Comparison of ENCODE assay signal across 15 mouse cellular contexts in the genomic region with DNA sequence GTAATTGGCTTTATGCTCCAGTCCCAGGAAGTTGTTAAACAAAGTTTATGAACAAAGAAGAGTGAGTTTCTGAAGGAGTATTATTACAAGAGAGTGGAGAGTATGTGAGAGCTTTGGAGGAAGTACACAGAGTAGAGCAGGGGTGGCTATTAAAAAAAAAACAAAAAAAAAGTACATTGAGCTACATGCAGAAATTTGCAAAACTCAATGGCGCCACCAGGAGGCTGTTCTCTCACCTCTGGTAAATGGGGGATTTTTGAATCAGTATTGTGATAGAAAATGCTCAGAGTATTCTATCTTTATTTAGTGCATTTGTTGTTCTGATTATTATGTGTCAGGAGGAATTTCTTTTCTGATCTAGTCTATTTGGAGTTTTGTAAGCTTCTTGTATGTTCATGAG.
DNase-seq lines count a peak whose midpoint lies in the region; ATAC-seq and TF ChIP-seq lines count a peak whose summit lies in the region.
"Had no signal": no experiment of that assay in that cellular context is flagged by ENCODE, and none has a peak within 500 bp of the region (broad histone marks: within the 10 kb centered on the region; RNA-seq: fewer than 3 reads in every experiment).

No protein-coding gene starts in this region.

- H3K9me3 ChIP-seq in hindbrain, embryonic 11.5 days (ENCODE audit: control insufficient read depth, low read length) = no peaks in the 10 kb centered on the region
- no peaks in the 10 kb centered on the region for H3K9me3 ChIP-seq in hindbrain, embryonic 14.5 days (ENCODE audit: control insufficient read depth, low read length)
- no peaks in the 10 kb centered on the region for H3K9me3 ChIP-seq in MEL (replicated peaks; ENCODE audit: insufficient read depth, low read length)
- H3K9me3 ChIP-seq: forebrain, embryonic 15.5 days; hindbrain, embryonic 15.5 days; midbrain, embryonic 12.5 days had no signal

- TF ChIP-seq EP300 in MEL (IDR thresholded peaks at IDR 0.05; ENCODE audit: low read depth in 1 of 2, low read length in 2 of 2) = no peak

- no peak overlapping the region for H3K4me3 ChIP-seq in hindbrain, embryonic 11.5 days (ENCODE audit: low read depth, low read length)
- no peak overlapping the region for H3K4me3 ChIP-seq in hindbrain, embryonic 14.5 days (replicated peaks; ENCODE audit: low read length)
- no peak overlapping the region for H3K4me3 ChIP-seq in left cerebral cortex, adult 2 months
- H3K4me3 ChIP-seq in MEL (ENCODE audit: control insufficient read depth in 1 of 2, insufficient read depth in 1 of 2, low read depth in 2 of 2, low read length in 2 of 2) = no peak overlapping the region
- H3K4me3 ChIP-seq: erythroblast, embryonic 14.5 days; forebrain, embryonic 15.5 days; hindbrain, embryonic 15.5 days; midbrain, embryonic 12.5 days; myocyte had no signal

- intact Hi-C loops in left cerebral cortex, adult 2 months (cut with DNase I) = no loop called here

- DNase-seq in hindbrain, embryonic 11.5 days (ENCODE audit: low spot score) = peak; percentile 31
- DNase-seq in hindbrain, embryonic 14.5 days (ENCODE audit: low spot score) = no peak
- DNase-seq in left cerebral cortex, adult 2 months (ENCODE audit: extremely low spot score in 1 of 2, low spot score in 2 of 2) = no peak
- no peak for DNase-seq in left cerebral cortex, adult 11 months (ENCODE audit: low spot score)
- DNase-seq in 416B (ENCODE audit: low read depth) = peak; percentile 81
- DNase-seq in MEL (ENCODE audit: low read depth, low spot score) = peak; percentile 81
- DNase-seq: cerebellum, adult 2 months; heart, adult 11 months; lung, postnatal 36 days had no signal

- H3K4me2 ChIP-seq in hindbrain, embryonic 11.5 days (replicated peaks; ENCODE audit: low read depth, low read length) = no peak overlapping the region
- H3K4me2 ChIP-seq in hindbrain, embryonic 14.5 days (replicated peaks) = no peak overlapping the region
- H3K4me2 ChIP-seq: forebrain, embryonic 15.5 days; hindbrain, embryonic 15.5 days; midbrain, embryonic 12.5 days had no signal

- H3K27ac ChIP-seq in hindbrain, embryonic 11.5 days (ENCODE audit: low read depth, low read length) = no peak overlapping the region
- no peak overlapping the region for H3K27ac ChIP-seq in hindbrain, embryonic 14.5 days
- no peak overlapping the region for H3K27ac ChIP-seq in left cerebral cortex, adult 2 months
- no peak overlapping the region for H3K27ac ChIP-seq in MEL (ENCODE audit: control insufficient read depth, low read depth, low read length)
- H3K27ac ChIP-seq: forebrain, embryonic 15.5 days; hindbrain, embryonic 15.5 days; midbrain, embryonic 12.5 days had no signal

- no peak for ATAC-seq in hindbrain, embryonic 11.5 days (ENCODE audit: low FRiP score)
- ATAC-seq in hindbrain, embryonic 14.5 days (ENCODE audit: low FRiP score) = no peak
- no peak for ATAC-seq in inflammation-experienced regulatory T-cells, adult 6 months
- ATAC-seq: forebrain, embryonic 15.5 days had no signal

- peak; percentile 86 for TF ChIP-seq RAD21 in MEL (IDR thresholded peaks at IDR 0.05; ENCODE audit: low read depth, low read length)

- no peaks in the 10 kb centered on the region for H3K27me3 ChIP-seq in hindbrain, embryonic 11.5 days (ENCODE audit: control insufficient read depth, insufficient read depth, low read length)
- no peaks in the 10 kb centered on the region for H3K27me3 ChIP-seq in hindbrain, embryonic 14.5 days (ENCODE audit: control insufficient read depth, insufficient read depth, low read length)
- H3K27me3 ChIP-seq in MEL (ENCODE audit: control insufficient read depth in 1 of 2, insufficient read depth in 2 of 2, low read length in 2 of 2) = no peaks in the 10 kb centered on the region
- H3K27me3 ChIP-seq: forebrain, embryonic 15.5 days; hindbrain, embryonic 15.5 days; midbrain, embryonic 12.5 days had no signal

- 76% methylated on average over 1 of the region's 1 CpGs for WGBS in hindbrain, embryonic 11.5 days
- 72% methylated on average over 1 of the region's 1 CpGs for WGBS in hindbrain, embryonic 14.5 days

- TF ChIP-seq CTCF in left cerebral cortex, adult 2 months (IDR thresholded peaks at IDR 0.05) = peak; percentile 38
- TF ChIP-seq CTCF in MEL (IDR thresholded peaks at IDR 0.05 in 2 of 3, conservative IDR thresholded peaks at IDR 0.05 in 1 of 3; ENCODE audit: control insufficient read depth in 1 of 3, insufficient read depth in 1 of 3, low read depth in 2 of 3, low read length in 3 of 3, poor library complexity in 1 of 3, severe bottlenecking in 1 of 3) = peak; percentile 30 to 74 (median 58); a peak in 5 of 6 replicates

- H3K36me3 ChIP-seq in hindbrain, embryonic 11.5 days (ENCODE audit: control insufficient read depth, insufficient read depth, low read length) = no peaks in the 10 kb centered on the region
- H3K36me3 ChIP-seq in hindbrain, embryonic 14.5 days (replicated peaks; ENCODE audit: control insufficient read depth, insufficient read depth) = no peaks in the 10 kb centered on the region
- peaks cover 0 to 2% of the 10 kb centered on the region in 2 experiments; a peak in 1 of 4 replicates for H3K36me3 ChIP-seq in MEL (ENCODE audit: control insufficient read depth in 1 of 2, insufficient read depth in 2 of 2, low read length in 2 of 2)
- H3K36me3 ChIP-seq: forebrain, embryonic 15.5 days; hindbrain, embryonic 15.5 days; midbrain, embryonic 12.5 days had no signal

- H3K9ac ChIP-seq in hindbrain, embryonic 11.5 days (ENCODE audit: low read depth, low read length) = no peak overlapping the region
- H3K9ac ChIP-seq in hindbrain, embryonic 14.5 days = no peak overlapping the region
- H3K9ac ChIP-seq in MEL (ENCODE audit: control insufficient read depth, low read depth, low read length, poor library complexity, severe bottlenecking) = no peak overlapping the region
- H3K9ac ChIP-seq: forebrain, embryonic 15.5 days; hindbrain, embryonic 15.5 days; midbrain, embryonic 12.5 days had no signal

- no peaks in the 10 kb centered on the region for H3K79me2 ChIP-seq in MEL (ENCODE audit: control insufficient read depth, insufficient read depth, low read length, poor library complexity)

- H3K4me1 ChIP-seq in hindbrain, embryonic 11.5 days (replicated peaks; ENCODE audit: control insufficient read depth, insufficient read depth, low read length) = no peaks in the 10 kb centered on the region
- H3K4me1 ChIP-seq in hindbrain, embryonic 14.5 days (replicated peaks; ENCODE audit: control insufficient read depth, insufficient read depth, low read length) = no peaks in the 10 kb centered on the region
- no peaks in the 10 kb centered on the region for H3K4me1 ChIP-seq in MEL (ENCODE audit: control insufficient read depth in 1 of 2, insufficient read depth in 2 of 2, low read length in 2 of 2)
- H3K4me1 ChIP-seq: forebrain, embryonic 15.5 days; hindbrain, embryonic 15.5 days; midbrain, embryonic 12.5 days had no signal

- no peak for TF ChIP-seq POLR2A in MEL (IDR thresholded peaks at IDR 0.05; ENCODE audit: control insufficient read depth in 1 of 2, insufficient read depth in 1 of 2, low read depth in 1 of 2, low read length in 2 of 2, poor library complexity in 1 of 2)

TF ChIP-seq in MEL, 35 proteins besides CTCF, POLR2A, EP300 and RAD21:
- TF ChIP-seq MAZ (IDR thresholded peaks at IDR 0.05; ENCODE audit: low read depth, low read length) (no peak), GATA1 (IDR thresholded peaks at IDR 0.05; ENCODE audit: low read depth, low read length) (no peak), SIN3A (IDR thresholded peaks at IDR 0.05; ENCODE audit: low read length) (no peak), MYC (IDR thresholded peaks at IDR 0.05; ENCODE audit: low read depth, low read length) (no peak), MEF2A (IDR thresholded peaks at IDR 0.05; ENCODE audit: extremely low read depth, insufficient replicate concordance, low read depth, low read length, poor library complexity, severe bottlenecking) (no peak), ZMIZ1 (IDR thresholded peaks at IDR 0.05; ENCODE audit: low read depth, low read length) (no peak), ZNF384 (IDR thresholded peaks at IDR 0.05; ENCODE audit: low read depth, low read length) (peak; percentile 97), SMC3 (IDR thresholded peaks at IDR 0.05; ENCODE audit: low read depth, low read length) (peak; percentile 78), HCFC1 (IDR thresholded peaks at IDR 0.05; ENCODE audit: low read depth, low read length) (no peak), MAFK (IDR thresholded peaks at IDR 0.05; ENCODE audit: borderline replicate concordance, low read depth, low read length) (no peak), ZC3H11A (IDR thresholded peaks at IDR 0.05; ENCODE audit: low read depth, low read length) (peak; percentile 76), CHD2 (IDR thresholded peaks at IDR 0.05; ENCODE audit: low read length) (no peak), POLR2AphosphoS5 (IDR thresholded peaks at IDR 0.05; ENCODE audit: borderline replicate concordance, low read depth, low read length) (no peak), MXI1 (IDR thresholded peaks at IDR 0.05; ENCODE audit: low read depth, low read length) (no peak), TBP (IDR thresholded peaks at IDR 0.05; ENCODE audit: low read depth, low read length) (no peak)

Comparison
In these comparisons a context has a peak if more than half of its experiments do, and no peak if none do; other contexts are left out.
1. DNase-seq: peak in hindbrain, embryonic 11.5 days (single experiment), 416B (single experiment) and MEL (single experiment); none in hindbrain, embryonic 14.5 days (single experiment), left cerebral cortex, adult 2 months (0 of 2) and left cerebral cortex, adult 11 months (single experiment).